Mouse (Mus musculus): ENCODE data around the gene Mst1. TPM values are rescaled to one million over a fixed set of nuclear protein-coding genes. Genes with fewer than 3 reads are reported as not detected.
A peak's percentile ranks its signal among the peaks of the same experiment; 100 is the strongest.

Gene Mst1
- polyA plus RNA-seq, 1 experiment from 2014 or later: 0.37 TPM

DNA sequence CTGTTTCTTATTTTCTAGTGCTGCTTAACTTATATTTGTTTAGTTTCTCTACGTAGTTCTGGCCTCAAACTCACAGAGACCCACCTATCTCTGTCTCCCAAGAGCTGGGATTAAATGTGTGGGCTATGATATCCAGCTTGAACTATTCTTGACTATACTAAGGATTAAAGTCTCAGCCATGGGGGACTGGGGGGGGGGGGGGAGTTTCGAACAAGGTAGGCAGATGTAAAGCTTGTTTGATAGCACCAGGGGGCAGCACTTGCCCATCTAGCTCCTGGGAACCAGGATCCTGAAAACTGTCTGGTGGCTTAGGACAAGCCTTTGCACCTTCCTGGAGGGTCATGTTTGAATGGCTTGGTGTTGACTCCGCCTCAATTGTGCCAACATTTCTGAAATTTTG, 15.3 kb downstream of the Mst1 start:
- peak; percentile 79 for DNase-seq (ENCODE audit: low spot score)
- no peak overlapping the region for H3K9ac ChIP-seq (ENCODE audit: low read length)
- no peak overlapping the region for H3K27ac ChIP-seq (replicated peaks; ENCODE audit: low read depth, low read length)
- H3K9me3 ChIP-seq (ENCODE audit: control insufficient read depth, low read length): no peaks in the 10 kb centered on the region
- no peak for ATAC-seq (ENCODE audit: insufficient number of reproducible peaks, low FRiP score, low TSS enrichment, low read depth)
- peaks cover 9% of the 10 kb centered on the region for H3K4me1 ChIP-seq (ENCODE audit: control insufficient read depth, insufficient read depth, low read length)
- H3K27me3 ChIP-seq (ENCODE audit: control insufficient read depth, insufficient read depth, low read length): no peaks in the 10 kb centered on the region
- peaks cover 3% of the 10 kb centered on the region for H3K36me3 ChIP-seq (ENCODE audit: control insufficient read depth, insufficient read depth, low read length)
- 11% methylated on average over 3 of the region's 3 CpGs for WGBS
- H3K4me2 ChIP-seq (ENCODE audit: low read depth, severe bottlenecking): peak overlapping the region; percentile 93
- peak overlapping the region; percentile 88; the same call in 1 of the 2 replicates for H3K4me3 ChIP-seq (ENCODE audit: low read depth, low read length)

DNA sequence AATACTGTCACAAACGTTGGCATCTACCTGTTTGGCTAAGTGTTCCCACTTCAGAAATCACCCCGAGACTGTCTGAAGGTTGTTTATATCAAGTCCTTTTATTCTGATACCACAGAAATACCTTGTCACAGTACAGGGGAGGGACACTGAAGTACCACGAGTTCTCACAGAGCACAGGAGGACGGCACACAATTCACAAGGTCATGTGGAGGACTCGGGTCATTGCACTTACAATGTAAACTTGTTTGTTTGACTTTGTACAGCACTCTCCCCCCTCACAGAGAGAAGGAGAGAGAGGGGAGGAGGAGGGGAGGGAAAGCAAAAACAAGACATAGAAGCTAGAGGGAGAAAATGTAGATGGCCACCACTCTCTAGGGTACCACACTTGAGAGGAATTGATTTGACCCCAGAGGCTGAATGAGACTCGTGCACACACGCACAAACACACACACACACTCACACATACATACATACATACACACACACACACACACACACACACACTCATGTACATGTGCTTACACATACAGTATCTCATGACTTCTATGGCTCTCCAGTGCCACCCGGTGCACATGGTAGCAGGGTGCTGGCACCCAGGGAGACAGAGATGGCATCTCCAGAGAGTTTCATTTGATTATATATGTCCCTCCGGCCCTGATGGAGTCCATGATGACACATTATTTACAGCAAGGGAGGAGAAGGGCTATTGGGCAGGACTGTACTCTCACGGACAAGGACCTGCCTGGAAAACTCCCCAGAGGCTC, 15.9 kb downstream of the Mst1 start:
- Histone ChIP-seq H3K4me3 (ENCODE audit: low read depth, low read length) (no peak overlapping the region), H3K27me3 (ENCODE audit: control insufficient read depth, insufficient read depth, low read length) (no peaks in the 10 kb centered on the region), H3K4me2 (ENCODE audit: low read depth, severe bottlenecking) (peak overlapping the region; percentile 93; the same call in 1 of the 2 replicates), H3K36me3 (ENCODE audit: control insufficient read depth, insufficient read depth, low read length) (peaks cover 3% of the 10 kb centered on the region), H3K4me1 (ENCODE audit: control insufficient read depth, insufficient read depth, low read length) (peaks cover 9% of the 10 kb centered on the region), H3K9me3 (ENCODE audit: control insufficient read depth, low read length) (no peaks in the 10 kb centered on the region), H3K27ac (replicated peaks; ENCODE audit: low read depth, low read length) (no peak overlapping the region), H3K9ac (ENCODE audit: low read length) (no peak overlapping the region)
- WGBS: 65% methylated on average over 10 of the region's 10 CpGs
- DNase-seq (ENCODE audit: low spot score): no peak
- no peak for ATAC-seq (ENCODE audit: insufficient number of reproducible peaks, low FRiP score, low TSS enrichment, low read depth)

DNA sequence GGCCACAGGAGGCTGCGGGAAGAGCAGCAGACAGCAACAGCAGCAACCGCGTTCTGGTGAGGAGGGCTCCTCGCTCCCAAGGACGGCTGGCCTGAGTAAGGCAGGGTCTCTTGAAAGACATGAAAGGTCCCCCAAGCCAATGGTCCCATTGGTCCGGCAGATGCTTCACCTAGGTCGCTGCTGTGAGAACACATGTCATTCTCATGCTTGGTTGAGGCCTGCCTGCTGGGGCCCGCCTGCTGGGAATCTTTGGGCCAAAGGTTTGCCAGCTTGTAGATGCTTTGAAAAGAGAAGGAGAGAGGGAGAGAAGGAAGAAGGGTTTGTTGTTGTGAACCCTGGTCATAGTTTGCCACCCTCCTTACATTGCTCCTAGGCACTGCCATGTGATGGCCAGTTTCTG, 19.4 kb downstream of the Mst1 start:
- Histone ChIP-seq H3K36me3 (ENCODE audit: control insufficient read depth, insufficient read depth, low read length) (no peaks in the 10 kb centered on the region), H3K9ac (ENCODE audit: low read length) (no peak overlapping the region), H3K27me3 (ENCODE audit: control insufficient read depth, insufficient read depth, low read length) (no peaks in the 10 kb centered on the region), H3K27ac (replicated peaks; ENCODE audit: low read depth, low read length) (no peak overlapping the region), H3K9me3 (ENCODE audit: control insufficient read depth, low read length) (no peaks in the 10 kb centered on the region), H3K4me3 (ENCODE audit: low read depth, low read length) (no peak overlapping the region), H3K4me2 (ENCODE audit: low read depth, severe bottlenecking) (no peak overlapping the region), H3K4me1 (ENCODE audit: control insufficient read depth, insufficient read depth, low read length) (peaks cover 7% of the 10 kb centered on the region)
- DNase-seq (ENCODE audit: low spot score) (no peak), ATAC-seq (ENCODE audit: insufficient number of reproducible peaks, low FRiP score, low TSS enrichment, low read depth) (no peak)
- 93% methylated on average over 8 of the region's 8 CpGs for WGBS

DNA sequence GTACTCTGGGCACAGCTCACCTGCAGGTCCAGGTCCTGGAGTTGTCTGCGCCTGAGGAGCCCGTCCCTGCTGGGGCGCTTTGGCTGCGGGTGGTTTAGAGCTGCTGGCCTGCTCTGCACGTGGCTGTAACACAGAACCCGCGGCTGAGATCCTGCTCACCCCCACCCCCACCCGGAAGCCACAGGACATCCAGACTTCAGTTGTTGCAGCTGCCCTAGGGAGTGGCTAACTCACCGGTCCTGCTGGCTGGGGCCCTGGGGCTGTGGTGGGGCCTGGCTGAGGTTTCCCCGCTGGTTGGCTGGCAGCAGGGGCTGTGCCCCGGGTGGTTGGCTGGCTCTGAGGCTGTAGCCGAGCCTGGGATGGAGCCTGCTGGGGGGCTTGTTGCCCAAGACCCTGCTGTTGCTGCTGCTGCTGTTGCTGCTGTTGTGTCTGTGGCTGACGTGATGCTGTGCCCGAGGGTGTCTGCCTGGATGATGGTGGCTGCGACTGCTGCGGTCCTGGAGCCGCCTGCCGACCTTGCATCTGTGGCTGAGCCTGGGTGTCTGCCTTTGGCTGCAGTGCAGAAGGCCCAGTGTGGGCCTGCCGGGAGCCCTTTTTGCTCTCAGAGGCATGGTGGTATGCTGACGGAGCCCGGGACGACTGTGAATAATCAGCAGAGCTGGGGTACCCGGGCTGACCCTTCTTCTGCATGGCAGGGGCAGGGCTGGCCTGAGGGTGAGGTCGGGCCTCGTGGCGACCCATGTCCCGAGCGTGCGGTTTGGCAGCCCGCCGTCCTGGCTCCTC, 24.7 kb downstream of the Mst1 start:
- H3K4me2 ChIP-seq (ENCODE audit: low read depth, severe bottlenecking): peak overlapping the region; percentile 39
- H3K9me3 ChIP-seq (ENCODE audit: control insufficient read depth, low read length): no peaks in the 10 kb centered on the region
- H3K4me3 ChIP-seq (ENCODE audit: low read depth, low read length): peak overlapping the region; percentile 5; the same call in 1 of the 2 replicates
- no peaks in the 10 kb centered on the region; the same call in 1 of the 2 replicates for H3K36me3 ChIP-seq (ENCODE audit: control insufficient read depth, insufficient read depth, low read length)
- peak overlapping the region; percentile 70 for H3K9ac ChIP-seq (ENCODE audit: low read length)
- H3K27me3 ChIP-seq (ENCODE audit: control insufficient read depth, insufficient read depth, low read length): no peaks in the 10 kb centered on the region
- H3K4me1 ChIP-seq (ENCODE audit: control insufficient read depth, insufficient read depth, low read length): peaks cover 14% of the 10 kb centered on the region
- DNase-seq (ENCODE audit: low spot score): peak; percentile 74
- 33% methylated on average over 31 of the region's 31 CpGs for WGBS
- ATAC-seq (ENCODE audit: insufficient number of reproducible peaks, low FRiP score, low TSS enrichment, low read depth): peak; percentile 50; the same call in 1 of the 2 replicates
- peak overlapping the region; percentile 85 for H3K27ac ChIP-seq (replicated peaks; ENCODE audit: low read depth, low read length)

DNA sequence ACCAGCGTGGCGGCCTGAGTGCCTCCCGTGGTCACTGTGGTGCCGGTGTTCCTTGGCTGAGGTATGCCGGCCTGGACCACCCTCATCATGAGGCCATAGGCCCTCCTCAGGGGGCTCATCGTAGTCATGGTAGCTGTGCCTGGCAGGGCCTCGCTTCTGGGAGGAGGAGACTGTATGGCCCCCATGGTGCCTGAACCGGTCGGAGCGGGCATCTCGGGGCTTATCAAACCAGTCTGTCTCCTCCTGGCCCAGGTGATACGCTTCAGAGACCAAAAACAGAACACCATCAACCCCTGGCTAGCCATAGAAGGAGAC, 25.3 kb downstream of the Mst1 start:
- no peak for DNase-seq (ENCODE audit: low spot score)
- Histone ChIP-seq H3K9ac (ENCODE audit: low read length) (no peak overlapping the region; the same call in 1 of the 2 replicates), H3K27me3 (ENCODE audit: control insufficient read depth, insufficient read depth, low read length) (no peaks in the 10 kb centered on the region), H3K4me3 (ENCODE audit: low read depth, low read length) (no peak overlapping the region), H3K27ac (replicated peaks; ENCODE audit: low read depth, low read length) (peak overlapping the region; percentile 85; the same call in 1 of the 2 replicates), H3K9me3 (ENCODE audit: control insufficient read depth, low read length) (no peaks in the 10 kb centered on the region), H3K4me2 (ENCODE audit: low read depth, severe bottlenecking) (no peak overlapping the region), H3K36me3 (ENCODE audit: control insufficient read depth, insufficient read depth, low read length) (no peaks in the 10 kb centered on the region; the same call in 1 of the 2 replicates), H3K4me1 (ENCODE audit: control insufficient read depth, insufficient read depth, low read length) (peaks cover 14% of the 10 kb centered on the region)
- peak; percentile 18; the same call in 1 of the 2 replicates for ATAC-seq (ENCODE audit: insufficient number of reproducible peaks, low FRiP score, low TSS enrichment, low read depth)
- 81% methylated on average over 12 of the region's 12 CpGs for WGBS

DNA sequence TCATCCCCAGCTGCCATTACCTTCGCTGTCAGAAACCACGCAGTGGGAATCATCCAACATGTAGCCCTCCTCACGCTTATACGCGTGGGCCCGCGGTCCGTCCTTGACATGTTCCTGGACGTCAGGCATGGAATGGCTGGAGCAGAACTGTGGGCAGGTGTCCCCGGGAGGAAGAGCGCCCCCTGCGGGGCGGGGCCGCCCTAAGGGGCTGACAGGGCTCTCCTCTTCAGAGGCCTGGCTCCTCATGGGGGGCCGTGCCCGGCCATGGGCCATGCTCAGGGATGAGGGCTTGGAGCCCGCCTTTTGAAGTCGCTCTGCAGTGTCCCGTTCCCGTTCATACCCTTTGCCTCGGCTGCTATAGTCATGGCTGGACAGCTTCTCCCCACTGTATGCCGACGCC, 25.9 kb downstream of the Mst1 start:
- H3K9ac ChIP-seq (ENCODE audit: low read length): no peak overlapping the region
- H3K36me3 ChIP-seq (ENCODE audit: control insufficient read depth, insufficient read depth, low read length): no peaks in the 10 kb centered on the region; the same call in 1 of the 2 replicates
- no peaks in the 10 kb centered on the region for H3K27me3 ChIP-seq (ENCODE audit: control insufficient read depth, insufficient read depth, low read length)
- H3K4me3 ChIP-seq (ENCODE audit: low read depth, low read length): no peak overlapping the region
- no peak overlapping the region for H3K27ac ChIP-seq (replicated peaks; ENCODE audit: low read depth, low read length)
- WGBS: 90% methylated on average over 23 of the region's 23 CpGs
- DNase-seq (ENCODE audit: low spot score): no peak
- H3K4me2 ChIP-seq (ENCODE audit: low read depth, severe bottlenecking): no peak overlapping the region
- H3K4me1 ChIP-seq (ENCODE audit: control insufficient read depth, insufficient read depth, low read length): peaks cover 19% of the 10 kb centered on the region
- H3K9me3 ChIP-seq (ENCODE audit: control insufficient read depth, low read length): no peaks in the 10 kb centered on the region
- ATAC-seq (ENCODE audit: insufficient number of reproducible peaks, low FRiP score, low TSS enrichment, low read depth): no peak

DNA sequence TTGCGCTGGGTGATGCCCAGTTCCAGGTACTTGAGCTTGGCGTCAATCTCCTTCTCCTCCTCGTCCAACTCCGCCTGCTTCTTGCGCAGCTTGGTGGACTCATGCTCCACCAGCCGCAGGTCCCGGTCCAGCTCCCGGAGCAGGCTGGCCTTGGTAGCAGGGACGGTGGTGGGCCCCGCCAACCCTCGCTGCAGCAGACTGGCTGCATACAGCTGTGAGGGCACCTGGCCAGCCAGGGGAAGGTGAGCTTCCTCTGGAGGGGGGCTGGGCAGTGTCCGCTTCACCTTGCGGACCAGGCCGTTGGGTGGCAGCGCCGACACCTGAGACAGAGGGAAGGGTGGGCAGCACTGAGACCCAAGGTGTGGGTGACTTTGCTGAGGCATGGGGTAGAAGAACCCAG, 27.6 kb downstream of the Mst1 start:
- no peak for ATAC-seq (ENCODE audit: insufficient number of reproducible peaks, low FRiP score, low TSS enrichment, low read depth)
- peaks cover 23% of the 10 kb centered on the region for H3K4me1 ChIP-seq (ENCODE audit: control insufficient read depth, insufficient read depth, low read length)

DNA sequence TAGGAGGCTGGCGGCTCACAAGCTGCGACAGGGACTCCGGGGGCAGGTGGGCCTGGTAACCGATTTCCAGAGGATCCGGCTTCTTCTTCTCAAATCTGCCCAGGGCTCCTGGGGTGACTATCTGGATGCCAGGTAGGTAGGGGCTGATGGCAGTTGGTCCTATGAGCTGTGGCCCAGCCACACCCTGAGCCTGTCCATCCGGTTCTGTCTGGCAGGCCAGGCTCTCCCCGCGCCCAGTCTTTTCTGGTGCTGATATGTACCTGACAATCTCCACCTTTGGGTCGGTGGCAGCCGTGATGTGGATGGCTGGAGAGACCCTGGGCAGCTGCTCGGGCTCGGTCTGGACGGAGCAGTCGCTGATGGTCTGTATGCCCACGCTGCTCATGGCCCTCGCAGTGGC, 29.9 kb downstream of the Mst1 start:
- no peak overlapping the region for H3K4me3 ChIP-seq (ENCODE audit: low read depth, low read length)
- H3K27ac ChIP-seq (replicated peaks; ENCODE audit: low read depth, low read length): no peak overlapping the region
- H3K9ac ChIP-seq (ENCODE audit: low read length): no peak overlapping the region
- H3K27me3 ChIP-seq (ENCODE audit: control insufficient read depth, insufficient read depth, low read length): peaks cover 3% of the 10 kb centered on the region; the same call in 1 of the 2 replicates
- ATAC-seq (ENCODE audit: insufficient number of reproducible peaks, low FRiP score, low TSS enrichment, low read depth) (no peak), DNase-seq (ENCODE audit: low spot score) (no peak)
- peak overlapping the region; percentile 56; the same call in 1 of the 2 replicates for H3K4me2 ChIP-seq (ENCODE audit: low read depth, severe bottlenecking)
- H3K9me3 ChIP-seq (ENCODE audit: control insufficient read depth, low read length): peaks cover 3% of the 10 kb centered on the region; the same call in 1 of the 2 replicates
- peaks cover 13% of the 10 kb centered on the region for H3K4me1 ChIP-seq (ENCODE audit: control insufficient read depth, insufficient read depth, low read length)
- H3K36me3 ChIP-seq (ENCODE audit: control insufficient read depth, insufficient read depth, low read length): no peaks in the 10 kb centered on the region; the same call in 1 of the 2 replicates
- WGBS: 84% methylated on average over 16 of the region's 16 CpGs

More for the DNA sequence above, 27.6 kb downstream of the Mst1 start:
- H3K4me3 ChIP-seq (ENCODE audit: low read depth, low read length): no peak overlapping the region
- WGBS: 96% methylated on average over 16 of the region's 16 CpGs
- H3K27me3 ChIP-seq (ENCODE audit: control insufficient read depth, insufficient read depth, low read length): no peaks in the 10 kb centered on the region
- DNase-seq (ENCODE audit: low spot score): no peak
- H3K27ac ChIP-seq (replicated peaks; ENCODE audit: low read depth, low read length): no peak overlapping the region
- no peak overlapping the region for H3K9ac ChIP-seq (ENCODE audit: low read length)
- H3K36me3 ChIP-seq (ENCODE audit: control insufficient read depth, insufficient read depth, low read length): no peaks in the 10 kb centered on the region; the same call in 1 of the 2 replicates
- no peak overlapping the region for H3K4me2 ChIP-seq (ENCODE audit: low read depth, severe bottlenecking)
- no peaks in the 10 kb centered on the region for H3K9me3 ChIP-seq (ENCODE audit: control insufficient read depth, low read length)

Measured in limb, embryonic 11.5 days (tissue).